Mouse (Mus musculus) heart, embryonic 16.5 days (tissue): ENCODE results near the gene Hspa12a. TPM values are rescaled to one million over a fixed set of nuclear protein-coding genes. Genes with fewer than 3 reads are reported as not detected.

Source experiments
- ATAC-seq: fragments of 200-750 bp; cut with Nextera tagmentation; replicated peaks from 2 replicates; pipeline ENCODE4 v1.8.0; 2017; ENCODE audit warnings: moderate number of reproducible peaks; ENCODE audit not compliant: insufficient read depth, low FRiP score; ENCODE audit errors: extremely low read depth
- H3K27ac ChIP-seq: fragments of 300-500 bp; sonication (generic); 2 replicates; pipeline ENCODE4 v1.5.1; 2014; ENCODE audit warnings: mild to moderate bottlenecking, low read length, control low read depth, moderate library complexity
- H3K27me3 ChIP-seq: fragments of 300-500 bp; sonication (generic); 2 replicates; pipeline ENCODE4 v1.6.1; 2014; ENCODE audit warnings: low read length, mixed read lengths; ENCODE audit not compliant: control insufficient read depth, insufficient read depth
- H3K36me3 ChIP-seq: fragments of 300-500 bp; sonication (generic); 2 replicates; pipeline ENCODE4 v1.6.1; 2014; ENCODE audit not compliant: control insufficient read depth, insufficient read depth
- H3K4me1 ChIP-seq: fragments of 300-500 bp; sonication (generic); 2 replicates; pipeline ENCODE4 v1.6.1; 2014; ENCODE audit warnings: low read length, mixed read lengths; ENCODE audit not compliant: control insufficient read depth, insufficient read depth
- H3K4me2 ChIP-seq: fragments of 300-500 bp; sonication (generic); 2 replicates; pipeline ENCODE4 v1.6.1; 2014; ENCODE audit warnings: low read depth, mild to moderate bottlenecking, control low read depth, low read length
- H3K4me3 ChIP-seq: fragments of 300-500 bp; sonication (generic); 2 replicates; pipeline ENCODE4 v1.5.1; 2014; ENCODE audit warnings: mild to moderate bottlenecking, control low read depth, low read length
- H3K9ac ChIP-seq: fragments of 300-500 bp; sonication (generic); 2 replicates; pipeline ENCODE4 v1.6.1; 2014; ENCODE audit warnings: low read length, control low read depth
- H3K9me3 ChIP-seq: fragments of 300-500 bp; sonication (generic); replicated peaks from 2 replicates; pipeline ENCODE4 v1.6.1; 2016; ENCODE audit warnings: low read length; ENCODE audit not compliant: control insufficient read depth
- WGBS: fragments of 180-500 bp; shearing (Covaris S2); extraction: QIAGEN DNeasy Blood & Tissue Kit; methylation state at CpG from one replicate; pipeline ENCODE4 v1.1.7; 2014; 5-methylcytosine and 5-hydroxymethylcytosine counted together
- polyA plus RNA-seq: library from polyadenylated mRNA; unstranded; fragments of >200 nt; fragmentation: Nextera tagmentation; extraction: Ambion mirVana; gene quantifications from 2 replicates; pipeline ENCODE4 v1.2.1, GENCODE M21; 2015

The Hspa12a gene
- polyA plus RNA-seq, 1 experiment from 2014 or later, result 13.7 TPM

- no peak overlapping the region for H3K27ac ChIP-seq
- H3K27me3 ChIP-seq, result no peaks in the 10 kb centered on the region
- no peak overlapping the region for H3K4me3 ChIP-seq
- no peak overlapping the region for H3K9ac ChIP-seq
- H3K4me2 ChIP-seq, result no peak overlapping the region
- WGBS, result 81% methylated on average over 6 of the region's 6 CpGs
- peaks cover 4% of the 10 kb centered on the region for H3K36me3 ChIP-seq
- H3K9me3 ChIP-seq, result no peaks in the 10 kb centered on the region
- H3K4me1 ChIP-seq, result no peaks in the 10 kb centered on the region
- ATAC-seq, result no peak
These were observed 134.6 kb downstream of the Hspa12a start for GRCm38 (mm10) chr19:58808864-58809263.

GRCm38 (mm10) chr19:58806364-58806763, 137.1 kb downstream of the Hspa12a start:
- H3K9ac ChIP-seq, result no peak overlapping the region
- 4% methylated on average over 3 of the region's 3 CpGs for WGBS
- no peak overlapping the region for H3K27ac ChIP-seq
- peak; percentile 72; the same call in 1 of the 2 replicates for ATAC-seq
- no peaks in the 10 kb centered on the region for H3K4me1 ChIP-seq
- H3K9me3 ChIP-seq, result no peaks in the 10 kb centered on the region
- no peak overlapping the region for H3K4me2 ChIP-seq
- no peak overlapping the region for H3K4me3 ChIP-seq
- peaks cover 9% of the 10 kb centered on the region for H3K36me3 ChIP-seq
- no peaks in the 10 kb centered on the region for H3K27me3 ChIP-seq

- H3K4me2 ChIP-seq, result no peak overlapping the region
- no peak overlapping the region for H3K4me3 ChIP-seq
- H3K9me3 ChIP-seq, result no peaks in the 10 kb centered on the region
- peaks cover 12% of the 10 kb centered on the region for H3K36me3 ChIP-seq
- no peaks in the 10 kb centered on the region for H3K4me1 ChIP-seq
- H3K9ac ChIP-seq, result no peak overlapping the region
- H3K27me3 ChIP-seq, result no peaks in the 10 kb centered on the region
- WGBS, result 81% methylated on average over 9 of the region's 9 CpGs
- no peak overlapping the region for H3K27ac ChIP-seq
- no peak for ATAC-seq
These were observed 138.2 kb downstream of the Hspa12a start for GRCm38 (mm10) chr19:58805191-58805779.

- Histone ChIP-seq H3K9ac (no peak overlapping the region), H3K4me2 (no peak overlapping the region), H3K9me3 (no peaks in the 10 kb centered on the region), H3K4me1 (no peaks in the 10 kb centered on the region), H3K4me3 (no peak overlapping the region), H3K36me3 (peaks cover 6% of the 10 kb centered on the region; the same call in 1 of the 2 replicates), H3K27me3 (no peaks in the 10 kb centered on the region), H3K27ac (no peak overlapping the region)
- 82% methylated on average over 12 of the region's 12 CpGs for WGBS
- ATAC-seq, result no peak
These were observed 148.3 kb downstream of the Hspa12a start for GRCm38 (mm10) chr19:58795114-58795669.

GRCm38 (mm10) chr19:58794284-58794683, 149.2 kb downstream of the Hspa12a start, which contains the start of gene 1700019N19Rik:
TSS of gene 1700019N19Rik (minus strand) at chr19:58794461.
- Histone ChIP-seq H3K27ac (no peak within 1 kb of the TSS), H3K9me3 (no peaks in the 10 kb centered on the region), H3K27me3 (no peaks in the 10 kb centered on the region)

GRCm38 (mm10) chr19:58789194-58789593, 154.3 kb downstream of the Hspa12a start:
- Histone ChIP-seq H3K36me3 (no peaks in the 10 kb centered on the region), H3K27ac (no peak overlapping the region), H3K4me3 (no peak overlapping the region), H3K4me1 (no peaks in the 10 kb centered on the region), H3K9me3 (no peaks in the 10 kb centered on the region), H3K4me2 (no peak overlapping the region), H3K27me3 (no peaks in the 10 kb centered on the region), H3K9ac (no peak overlapping the region)
- WGBS, result 72% methylated on average over 11 of the region's 11 CpGs
- no peak for ATAC-seq

More at GRCm38 (mm10) chr19:58794284-58794683, 149.2 kb downstream of the Hspa12a start, which contains the start of gene 1700019N19Rik:
- 49% methylated on average over 10 of the region's 10 CpGs for WGBS
- no peak for ATAC-seq
- H3K4me1 ChIP-seq, result no peaks in the 10 kb centered on the region
- no peak within 1 kb of the TSS for H3K9ac ChIP-seq
- 0 out of 2 replicates have a peak, but pooled peaks cover 4% of the 10 kb centered on the region for H3K36me3 ChIP-seq
- H3K4me2 ChIP-seq, result no peak within 1 kb of the TSS
- no peak within 1 kb of the TSS for H3K4me3 ChIP-seq

- 29% methylated on average over 7 of the region's 7 CpGs for whole genome bisulfite sequencing
- Histone ChIP-seq H3K9ac (no peak overlapping the region), H3K27me3 (no peaks in the 10 kb centered on the region; the same call in 1 of the 2 replicates), H3K4me2 (no peak overlapping the region), H3K4me3 (no peak overlapping the region), H3K27ac (no peak overlapping the region), H3K36me3 (no peaks in the 10 kb centered on the region), H3K9me3 (no peaks in the 10 kb centered on the region), H3K4me1 (no peaks in the 10 kb centered on the region)
- ATAC-seq, result no peak
These were observed 159.5 kb downstream of the Hspa12a start for GRCm38 (mm10) chr19:58783938-58784337.

- ATAC-seq, result no peak
- WGBS, result 66% methylated on average over 4 of the region's 4 CpGs
- no peak overlapping the region for H3K9ac ChIP-seq
- H3K4me3 ChIP-seq, result no peak overlapping the region
- no peaks in the 10 kb centered on the region for H3K36me3 ChIP-seq
- H3K4me2 ChIP-seq, result no peak overlapping the region
- H3K27me3 ChIP-seq, result no peaks in the 10 kb centered on the region; the same call in 1 of the 2 replicates
- H3K4me1 ChIP-seq, result no peaks in the 10 kb centered on the region
- no peaks in the 10 kb centered on the region for H3K9me3 ChIP-seq
- no peak overlapping the region for H3K27ac ChIP-seq
These were observed 161.9 kb downstream of the Hspa12a start for GRCm38 (mm10) chr19:58781566-58781965.

GRCm38 (mm10) chr19:58776461-58776860, 167.0 kb downstream of the Hspa12a start:
- no peak overlapping the region for H3K4me2 ChIP-seq
- no peaks in the 10 kb centered on the region for H3K36me3 ChIP-seq
- H3K9ac ChIP-seq, result no peak overlapping the region
- no peaks in the 10 kb centered on the region for H3K9me3 ChIP-seq
- 52% methylated on average over 5 of the region's 5 CpGs for WGBS
- no peak overlapping the region for H3K4me3 ChIP-seq
- no peaks in the 10 kb centered on the region for H3K4me1 ChIP-seq
- no peak for ATAC-seq
- no peak overlapping the region for H3K27ac ChIP-seq
- H3K27me3 ChIP-seq, result no peaks in the 10 kb centered on the region
